Mouse (Mus musculus) liver, postnatal 0 days (tissue): ENCODE data around the gene Barx1. TPM values are rescaled to one million over a fixed set of nuclear protein-coding genes. Genes with fewer than 3 reads are reported as not detected.

ENCODE experiments used
- ATAC-seq: fragments of 200-750 bp; cut with Nextera tagmentation; 2 replicates; pipeline ENCODE4 v1.8.0; 2017; ENCODE audit warnings: mild to moderate bottlenecking, moderate library complexity
- DNase-seq: peaks from one replicate; pipeline ENCODE4 v3.0.0-alpha.2; 2016
- H3K27ac ChIP-seq: fragments of 300-500 bp; sonication (generic); 2 replicates; pipeline ENCODE4 v1.5.1; 2014; ENCODE audit warnings: antibody characterized with exemption, moderate library complexity, mild to moderate bottlenecking, low read depth
- H3K27me3 ChIP-seq: fragments of 300-500 bp; sonication (generic); 2 replicates; pipeline ENCODE4 v1.6.1; 2014; ENCODE audit warnings: low read length, control low read depth, mixed read lengths; ENCODE audit not compliant: insufficient read depth
- H3K36me3 ChIP-seq: fragments of 300-500 bp; sonication (generic); replicated peaks from 2 replicates; pipeline ENCODE4 v1.6.1; 2014; ENCODE audit warnings: mild to moderate bottlenecking, control low read depth, low read length, moderate library complexity, mixed read lengths; ENCODE audit not compliant: insufficient read depth
- H3K4me1 ChIP-seq: fragments of 300-500 bp; sonication (generic); 2 replicates; pipeline ENCODE4 v1.6.1; 2014; ENCODE audit warnings: antibody characterized with exemption, mild to moderate bottlenecking, control low read depth; ENCODE audit not compliant: insufficient read depth
- H3K4me2 ChIP-seq: fragments of 300-500 bp; sonication (generic); 2 replicates; pipeline ENCODE4 v1.6.1; 2014; ENCODE audit warnings: low read depth, mild to moderate bottlenecking, low read length, moderate library complexity, mixed read lengths
- H3K4me3 ChIP-seq: fragments of 300-500 bp; sonication (generic); 2 replicates; pipeline ENCODE4 v1.5.1; 2014; ENCODE audit warnings: low read depth, low read length
- H3K9ac ChIP-seq: fragments of 300-500 bp; sonication (generic); replicated peaks from 2 replicates; pipeline ENCODE4 v1.6.1; 2014; ENCODE audit warnings: mild to moderate bottlenecking, moderate library complexity
- H3K9me3 ChIP-seq: fragments of 300-500 bp; sonication (generic); 2 replicates; pipeline ENCODE4 v1.6.1; 2016; ENCODE audit warnings: mild to moderate bottlenecking, control low read depth, low read length, mixed read lengths
- CTCF ChIP-seq: sonication (generic); IDR thresholded peaks from 2 replicates; pipeline ENCODE4 v1.5.1; 2016; ENCODE audit warnings: antibody characterized with exemption, low read depth
- EP300 ChIP-seq: IDR thresholded peaks from 2 replicates; pipeline ENCODE4 v1.6.1; 2016; ENCODE audit warnings: antibody characterized with exemption, low read depth, mild to moderate bottlenecking
- WGBS: fragments of 180-500 bp; shearing (Covaris S2); extraction: QIAGEN DNeasy Blood & Tissue Kit; methylation state at CpG from one replicate; pipeline ENCODE4 v1.1.7; 2014; ENCODE audit not compliant: insufficient replicate concordance; 5-methylcytosine and 5-hydroxymethylcytosine counted together
- polyA plus RNA-seq: library from polyadenylated mRNA; unstranded; fragments of >200 nt; fragmentation: Nextera tagmentation; extraction: Ambion mirVana; gene quantifications from 2 replicates; pipeline ENCODE4 v1.2.1, GENCODE M21; 2015

The Barx1 gene
- polyA plus RNA-seq, 1 experiment from 2014 or later = 0.25 TPM

- no peak overlapping the region for H3K4me3 ChIP-seq
- DNase-seq = no peak
- H3K36me3 ChIP-seq = no peaks in the 10 kb centered on the region
- H3K4me2 ChIP-seq = no peak overlapping the region
- H3K27me3 ChIP-seq = no peaks in the 10 kb centered on the region
- no peak overlapping the region for H3K27ac ChIP-seq
- TF ChIP-seq EP300 (no peak), CTCF (no peak)
- H3K9me3 ChIP-seq = no peaks in the 10 kb centered on the region
- H3K4me1 ChIP-seq = no peaks in the 10 kb centered on the region
- no peak overlapping the region for H3K9ac ChIP-seq
- WGBS = 73% methylated on average over 5 of the region's 5 CpGs
- ATAC-seq = no peak
These were observed 31.1 kb upstream of the Barx1 start for GRCm38 (mm10) chr13:48631691-48632090.

GRCm38 (mm10) chr13:48637706-48638105 is 25.1 kb upstream of the Barx1 start:
- 54% methylated on average over 2 of the region's 2 CpGs for WGBS
- no peak for DNase-seq
- Histone ChIP-seq H3K27ac (no peak overlapping the region), H3K9me3 (no peaks in the 10 kb centered on the region), H3K9ac (no peak overlapping the region), H3K27me3 (no peaks in the 10 kb centered on the region), H3K36me3 (no peaks in the 10 kb centered on the region), H3K4me2 (no peak overlapping the region), H3K4me1 (no peaks in the 10 kb centered on the region), H3K4me3 (no peak overlapping the region)
- TF ChIP-seq EP300 (no peak), CTCF (no peak)
- no peak for ATAC-seq

GRCm38 (mm10) chr13:48639570-48639969 is 23.2 kb upstream of the Barx1 start:
- no peaks in the 10 kb centered on the region for H3K9me3 ChIP-seq
- DNase-seq (no peak), ATAC-seq (no peak)
- H3K4me3 ChIP-seq = no peak overlapping the region
- TF ChIP-seq EP300 (no peak), CTCF (peak; percentile 92)
- H3K4me1 ChIP-seq = no peaks in the 10 kb centered on the region
- H3K27ac ChIP-seq = no peak overlapping the region
- no peak overlapping the region for H3K9ac ChIP-seq
- no peaks in the 10 kb centered on the region for H3K36me3 ChIP-seq
- no peak overlapping the region for H3K4me2 ChIP-seq
- no peaks in the 10 kb centered on the region for H3K27me3 ChIP-seq

GRCm38 (mm10) chr13:48643072-48643471 is 19.7 kb upstream of the Barx1 start:
- Histone ChIP-seq H3K4me3 (no peak overlapping the region), H3K9me3 (peaks cover 2% of the 10 kb centered on the region; the same call in 1 of the 2 replicates), H3K27me3 (no peaks in the 10 kb centered on the region), H3K36me3 (no peaks in the 10 kb centered on the region), H3K4me1 (no peaks in the 10 kb centered on the region), H3K27ac (no peak overlapping the region), H3K4me2 (no peak overlapping the region), H3K9ac (no peak overlapping the region)
- DNase-seq (no peak), ATAC-seq (no peak)
- WGBS = 66% methylated on average over 6 of the region's 6 CpGs
- TF ChIP-seq EP300 (no peak), CTCF (no peak)

GRCm38 (mm10) chr13:48643991-48644390 is 18.8 kb upstream of the Barx1 start:
- no peak for ATAC-seq
- Histone ChIP-seq H3K4me3 (no peak overlapping the region), H3K9ac (no peak overlapping the region), H3K4me1 (no peaks in the 10 kb centered on the region), H3K36me3 (no peaks in the 10 kb centered on the region), H3K4me2 (no peak overlapping the region), H3K27ac (no peak overlapping the region), H3K9me3 (peaks cover 2% of the 10 kb centered on the region; the same call in 1 of the 2 replicates), H3K27me3 (no peaks in the 10 kb centered on the region)
- WGBS = 65% methylated on average over 3 of the region's 3 CpGs
- TF ChIP-seq CTCF (no peak), EP300 (no peak)
- DNase-seq = no peak

- Histone ChIP-seq H3K4me1 (no peaks in the 10 kb centered on the region), H3K9me3 (peaks cover 2% of the 10 kb centered on the region; the same call in 1 of the 2 replicates), H3K36me3 (no peaks in the 10 kb centered on the region), H3K27ac (no peak overlapping the region), H3K4me3 (no peak overlapping the region), H3K9ac (no peak overlapping the region), H3K27me3 (0 out of 2 replicates have a peak, but pooled peaks cover 1% of the 10 kb centered on the region), H3K4me2 (no peak overlapping the region)
- ATAC-seq (no peak), DNase-seq (no peak)
- WGBS = 81% methylated on average over 4 of the region's 4 CpGs
- TF ChIP-seq CTCF (0 out of 2 replicates have a peak, but pooled peaks have one; percentile 14), EP300 (no peak)
These were observed 16.1 kb upstream of the Barx1 start for GRCm38 (mm10) chr13:48646696-48647095.

- no peak for DNase-seq
These were observed 12.2 kb upstream of the Barx1 start for GRCm38 (mm10) chr13:48650615-48651014.

More at GRCm38 (mm10) chr13:48650615-48651014, 12.2 kb upstream of the Barx1 start:
- Histone ChIP-seq H3K27me3 (peaks cover 23% of the 10 kb centered on the region), H3K4me3 (no peak overlapping the region), H3K9me3 (peaks cover 2% of the 10 kb centered on the region; the same call in 1 of the 2 replicates), H3K4me1 (no peaks in the 10 kb centered on the region), H3K27ac (no peak overlapping the region), H3K9ac (no peak overlapping the region), H3K4me2 (no peak overlapping the region), H3K36me3 (no peaks in the 10 kb centered on the region)
- TF ChIP-seq EP300 = no peak
- peak; percentile 68 for TF ChIP-seq CTCF
- 0% methylated on average over 1 of the region's 1 CpGs for WGBS
- ATAC-seq = peak; percentile 48; the same call in 1 of the 2 replicates
